ENCODE assay signal across 18 mouse cellular contexts in the genomic region with DNA sequence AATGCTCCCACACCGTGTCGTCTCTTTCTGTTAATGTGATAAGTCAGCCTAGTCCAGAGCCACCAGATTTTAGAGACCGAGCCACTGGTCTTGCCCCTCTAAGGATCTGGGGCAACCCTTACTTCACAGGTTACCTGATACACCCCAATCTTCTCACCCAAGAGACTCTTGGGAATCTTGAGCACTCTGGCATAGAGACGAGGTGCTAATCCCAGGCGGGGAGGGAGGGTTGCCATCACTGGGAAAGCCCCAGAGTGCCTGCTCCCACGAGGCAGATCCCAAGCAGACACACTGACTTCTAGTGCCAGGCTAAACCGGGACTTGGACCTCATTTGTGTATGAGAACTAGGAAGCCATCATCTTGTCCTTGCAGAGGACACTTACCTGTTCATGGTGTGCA.
DNase-seq lines count a peak whose midpoint lies in the region; ATAC-seq and TF ChIP-seq lines count a peak whose summit lies in the region.
"Had no signal": no experiment of that assay in that cellular context is flagged by ENCODE, and none has a peak within 500 bp of the region (broad histone marks: within the 10 kb centered on the region; RNA-seq: fewer than 3 reads in every experiment).

No protein-coding gene starts in this region.

- H3K9ac ChIP-seq in intestine, embryonic 14.5 days (ENCODE audit: low read length) = no peak overlapping the region
- no peak overlapping the region for H3K9ac ChIP-seq in intestine, postnatal 0 days (ENCODE audit: low read depth, low read length)
- H3K9ac ChIP-seq in forebrain, embryonic 16.5 days (replicated peaks; ENCODE audit: low read depth, low read length) = 0 out of 2 replicates have a peak overlapping the region, but pooled peaks have one; percentile 20
- H3K9ac ChIP-seq in neural tube, embryonic 12.5 days = no peak overlapping the region
- H3K9ac ChIP-seq: embryonic facial prominence, embryonic 13.5 days; liver, embryonic 13.5 days had no signal

- no peaks in the 10 kb centered on the region for H3K36me3 ChIP-seq in intestine, embryonic 14.5 days (ENCODE audit: control insufficient read depth, insufficient read depth, low read length)
- no peaks in the 10 kb centered on the region; the same call in 1 of the 2 replicates for H3K36me3 ChIP-seq in intestine, postnatal 0 days (ENCODE audit: control insufficient read depth, insufficient read depth)
- no peaks in the 10 kb centered on the region for H3K36me3 ChIP-seq in forebrain, embryonic 16.5 days (ENCODE audit: control insufficient read depth, insufficient read depth)
- no peaks in the 10 kb centered on the region for H3K36me3 ChIP-seq in midbrain, embryonic 10.5 days
- H3K36me3 ChIP-seq in neural tube, embryonic 12.5 days = no peaks in the 10 kb centered on the region
- H3K36me3 ChIP-seq: embryonic facial prominence, embryonic 13.5 days; liver, embryonic 13.5 days had no signal

- WGBS in intestine, embryonic 14.5 days = 49% methylated on average over 7 of the region's 7 CpGs
- WGBS in intestine, postnatal 0 days = 61% methylated on average over 7 of the region's 7 CpGs
- WGBS in forebrain, embryonic 16.5 days = 23% methylated on average over 7 of the region's 7 CpGs
- WGBS in midbrain, embryonic 10.5 days = 60% methylated on average over 7 of the region's 7 CpGs
- WGBS in neural tube, embryonic 12.5 days = 45% methylated on average over 7 of the region's 7 CpGs

- no peak overlapping the region for H3K4me2 ChIP-seq in intestine, embryonic 14.5 days (ENCODE audit: low read length)
- no peak overlapping the region for H3K4me2 ChIP-seq in intestine, postnatal 0 days (replicated peaks; ENCODE audit: low read depth)
- peak overlapping the region; percentile 43 for H3K4me2 ChIP-seq in forebrain, embryonic 16.5 days (ENCODE audit: low read length)
- H3K4me2 ChIP-seq in neural tube, embryonic 12.5 days (replicated peaks) = peak overlapping the region; percentile 38
- H3K4me2 ChIP-seq: embryonic facial prominence, embryonic 13.5 days; liver, embryonic 13.5 days had no signal

- no peak for ATAC-seq in intestine, embryonic 14.5 days (replicated peaks; ENCODE audit: low FRiP score, low TSS enrichment, low read depth)
- ATAC-seq in intestine, postnatal 0 days = no peak
- ATAC-seq in forebrain, embryonic 16.5 days = 0 out of 2 replicates have a peak, but pooled peaks have one; percentile 20
- ATAC-seq in neural tube, embryonic 12.5 days (ENCODE audit: low FRiP score, low read depth) = no peak
- no peak for ATAC-seq in CD4-positive, CD25-positive, alpha-beta regulatory T cell, adult 4 months
- ATAC-seq: inflammation-experienced regulatory T-cells, adult 6 months had no signal

- H3K9me3 ChIP-seq in intestine, embryonic 14.5 days (ENCODE audit: control insufficient read depth, low read length) = no peaks in the 10 kb centered on the region
- H3K9me3 ChIP-seq in intestine, postnatal 0 days (ENCODE audit: control insufficient read depth) = no peaks in the 10 kb centered on the region
- H3K9me3 ChIP-seq in forebrain, embryonic 16.5 days (ENCODE audit: control insufficient read depth, low read length) = no peaks in the 10 kb centered on the region
- no peaks in the 10 kb centered on the region for H3K9me3 ChIP-seq in midbrain, embryonic 10.5 days (replicated peaks)
- H3K9me3 ChIP-seq in neural tube, embryonic 12.5 days = no peaks in the 10 kb centered on the region
- H3K9me3 ChIP-seq: embryonic facial prominence, embryonic 13.5 days; liver, embryonic 13.5 days had no signal

- H3K27ac ChIP-seq in intestine, embryonic 14.5 days (ENCODE audit: low read depth) = no peak overlapping the region
- H3K27ac ChIP-seq in intestine, postnatal 0 days (ENCODE audit: low read depth, low read length) = no peak overlapping the region
- H3K27ac ChIP-seq in forebrain, embryonic 16.5 days (ENCODE audit: low read length) = no peak overlapping the region
- H3K27ac ChIP-seq in midbrain, embryonic 10.5 days (replicated peaks) = peak overlapping the region; percentile 47; the same call in 1 of the 2 replicates
- H3K27ac ChIP-seq in neural tube, embryonic 12.5 days = no peak overlapping the region
- H3K27ac ChIP-seq: embryonic facial prominence, embryonic 13.5 days; liver, embryonic 13.5 days had no signal

- peak; percentile 42 for DNase-seq in intestine, embryonic 14.5 days (ENCODE audit: low spot score)
- no peak for DNase-seq in midbrain, embryonic 10.5 days (ENCODE audit: low spot score)
- no peak for DNase-seq in left cerebral cortex, adult 18-20 months (ENCODE audit: low spot score in 2 of 2)
- no peak for DNase-seq in cerebellum, adult 9-10 months
- DNase-seq: adrenal gland, postnatal 25 days; B cell, adult 2 months; cerebellum, postnatal 25 days; kidney, postnatal 10 days; layer of hippocampus, adult 9-11 months; liver, embryonic 13.5 days; spleen, adult 18-20 months had no signal

- H3K4me3 ChIP-seq in intestine, embryonic 14.5 days (ENCODE audit: low read depth, low read length) = no peak overlapping the region
- no peak overlapping the region for H3K4me3 ChIP-seq in intestine, postnatal 0 days (ENCODE audit: low read depth, low read length)
- H3K4me3 ChIP-seq in forebrain, embryonic 16.5 days (replicated peaks; ENCODE audit: low read length) = no peak overlapping the region
- peak overlapping the region; percentile 29 for H3K4me3 ChIP-seq in midbrain, embryonic 10.5 days
- H3K4me3 ChIP-seq in neural tube, embryonic 12.5 days = no peak overlapping the region
- H3K4me3 ChIP-seq: embryonic facial prominence, embryonic 13.5 days; liver, embryonic 13.5 days; myocyte had no signal

- TF ChIP-seq CTCF in intestine, postnatal 0 days (IDR thresholded peaks at IDR 0.05; ENCODE audit: low read depth) = no peak

- no peaks in the 10 kb centered on the region; the same call in 1 of the 2 replicates for H3K27me3 ChIP-seq in intestine, embryonic 14.5 days (replicated peaks; ENCODE audit: control insufficient read depth, insufficient read depth, low read length)
- no peaks in the 10 kb centered on the region for H3K27me3 ChIP-seq in intestine, postnatal 0 days (replicated peaks; ENCODE audit: control insufficient read depth, insufficient read depth, low read length)
- H3K27me3 ChIP-seq in forebrain, embryonic 16.5 days (replicated peaks; ENCODE audit: control insufficient read depth, insufficient read depth, low read length) = no peaks in the 10 kb centered on the region
- 0 out of 2 replicates have a peak, but pooled peaks cover 5% of the 10 kb centered on the region for H3K27me3 ChIP-seq in midbrain, embryonic 10.5 days (ENCODE audit: low read depth, poor library complexity, severe bottlenecking)
- H3K27me3 ChIP-seq in neural tube, embryonic 12.5 days (replicated peaks) = no peaks in the 10 kb centered on the region; the same call in 1 of the 2 replicates
- H3K27me3 ChIP-seq: liver, embryonic 13.5 days had no signal

- no peaks in the 10 kb centered on the region for H3K4me1 ChIP-seq in intestine, embryonic 14.5 days (replicated peaks; ENCODE audit: control insufficient read depth, insufficient read depth, low read length)
- H3K4me1 ChIP-seq in intestine, postnatal 0 days (replicated peaks; ENCODE audit: control insufficient read depth, insufficient read depth, low read length) = no peaks in the 10 kb centered on the region
- H3K4me1 ChIP-seq in forebrain, embryonic 16.5 days (replicated peaks; ENCODE audit: control insufficient read depth, insufficient read depth, low read length) = peaks cover 10% of the 10 kb centered on the region
- peaks cover 10% of the 10 kb centered on the region for H3K4me1 ChIP-seq in midbrain, embryonic 10.5 days
- peaks cover 8% of the 10 kb centered on the region; the same call in 1 of the 2 replicates for H3K4me1 ChIP-seq in neural tube, embryonic 12.5 days
- H3K4me1 ChIP-seq: liver, embryonic 13.5 days had no signal

Comparison
In these comparisons a context has a peak if more than half of its experiments do, and no peak if none do; other contexts are left out.
1. H3K4me2 ChIP-seq: peak in forebrain, embryonic 16.5 days (single experiment) and neural tube, embryonic 12.5 days (single experiment); none in intestine, embryonic 14.5 days (single experiment) and intestine, postnatal 0 days (single experiment).